Mouse (Mus musculus) MEL (cell line): ENCODE results near the gene Gtf3c6. TPM values are rescaled to one million over a fixed set of nuclear protein-coding genes. Genes with fewer than 3 reads are reported as not detected.

Experiments used
- DNase-seq: peaks from one replicate; pipeline ENCODE4 v3.0.0; 2011; ENCODE audit warnings: low read depth, low spot score
- H3K27ac ChIP-seq: 2 replicates; pipeline ENCODE4 v1.5.1; 2012; ENCODE audit warnings: low read depth, mild to moderate bottlenecking, control low read depth, low read length, moderate library complexity; ENCODE audit not compliant: control insufficient read depth
- H3K27me3 ChIP-seq, 2 experiments: fragments of 150-350 bp in 1 of 2; sonication (generic) in 1 of 2; 2 replicates each; pipeline ENCODE4 v1.6.1; 2012; ENCODE audit warnings: low read length in 2 of 2, mild to moderate bottlenecking in 2 of 2, improper control_type of control experiment in 1 of 2, moderate library complexity in 1 of 2; ENCODE audit not compliant: insufficient read depth in 2 of 2, control insufficient read depth in 1 of 2
- H3K36me3 ChIP-seq, 2 experiments: 2 replicates each; pipeline ENCODE4 v1.6.1; 2012 to 2014; ENCODE audit warnings: low read length in 2 of 2, improper control_type of control experiment in 1 of 2, inconsistent platforms in 1 of 2, mild to moderate bottlenecking in 1 of 2; ENCODE audit not compliant: insufficient read depth in 2 of 2, control insufficient read depth in 1 of 2
- H3K4me1 ChIP-seq, 2 experiments: fragments of 150-350 bp in 1 of 2; sonication (generic) in 1 of 2; 2 replicates each; pipeline ENCODE4 v1.6.1; 2012; ENCODE audit warnings: low read length in 2 of 2, improper control_type of control experiment in 1 of 2, mild to moderate bottlenecking in 1 of 2; ENCODE audit not compliant: insufficient read depth in 2 of 2, control insufficient read depth in 1 of 2
- H3K4me3 ChIP-seq, 2 experiments: fragments of 150-350 bp in 1 of 2; sonication (generic) in 1 of 2; 2 replicates each; pipeline ENCODE4 v1.5.1; 2012; ENCODE audit warnings: low read depth in 2 of 2, low read length in 2 of 2, mild to moderate bottlenecking in 2 of 2, moderate library complexity in 2 of 2, control low read depth in 1 of 2, improper control_type of control experiment in 1 of 2; ENCODE audit not compliant: control insufficient read depth in 1 of 2, insufficient read depth in 1 of 2
- H3K79me2 ChIP-seq: 2 replicates; pipeline ENCODE4 v1.6.1; 2012; ENCODE audit warnings: mild to moderate bottlenecking, low read length, moderate library complexity; ENCODE audit not compliant: control insufficient read depth, poor library complexity, insufficient read depth
- H3K9ac ChIP-seq: 2 replicates; pipeline ENCODE4 v1.6.1; 2012; ENCODE audit warnings: low read depth, mild to moderate bottlenecking, control low read depth, low read length, moderate library complexity; ENCODE audit not compliant: control insufficient read depth, poor library complexity, severe bottlenecking
- H3K9me3 ChIP-seq: fragments of 150-350 bp; sonication (generic); replicated peaks from 2 replicates; pipeline ENCODE4 v1.6.1; 2012; ENCODE audit warnings: mild to moderate bottlenecking, low read length, improper control_type of control experiment, moderate library complexity; ENCODE audit not compliant: insufficient read depth
- CHD1 ChIP-seq: IDR thresholded peaks from 2 replicates; pipeline ENCODE4 v1.6.1; 2012; ENCODE audit warnings: low read depth, mild to moderate bottlenecking, inconsistent platforms, low read length, improper control_type of control experiment
- CHD2 ChIP-seq: IDR thresholded peaks from 2 replicates; pipeline ENCODE4 v1.6.1; 2011; ENCODE audit warnings: low read length, improper control_type of control experiment
- E2F4 ChIP-seq: IDR thresholded peaks from 2 replicates; pipeline ENCODE4 v1.6.1; 2011; ENCODE audit warnings: low read depth, low read length, improper control_type of control experiment, borderline replicate concordance
- ELF1 ChIP-seq: IDR thresholded peaks from 2 replicates; pipeline ENCODE4 v1.6.1; 2014; ENCODE audit warnings: low read depth, mild to moderate bottlenecking, inconsistent platforms, low read length, improper control_type of control experiment, moderate library complexity
- EP300 ChIP-seq, 2 experiments: IDR thresholded peaks; 2 replicates each; pipeline ENCODE4 v1.6.1; 2011; ENCODE audit warnings: improper control_type of control experiment in 2 of 2, low read length in 2 of 2, low read depth in 1 of 2, mild to moderate bottlenecking in 1 of 2
- ETS1 ChIP-seq: IDR thresholded peaks from 2 replicates; pipeline ENCODE4 v1.6.1; 2012; ENCODE audit warnings: low read depth, mild to moderate bottlenecking, inconsistent platforms, low read length, improper control_type of control experiment, moderate library complexity
- GATA1 ChIP-seq: IDR thresholded peaks from 2 replicates; pipeline ENCODE4 v1.6.1; 2011; ENCODE audit warnings: low read depth, low read length, improper control_type of control experiment
- HCFC1 ChIP-seq: IDR thresholded peaks from 2 replicates; pipeline ENCODE4 v1.6.1; 2012; ENCODE audit warnings: low read depth, mild to moderate bottlenecking, inconsistent platforms, low read length, improper control_type of control experiment, moderate library complexity
- JUND ChIP-seq: IDR thresholded peaks from 2 replicates; pipeline ENCODE4 v1.6.1; 2011; ENCODE audit warnings: low read depth, mild to moderate bottlenecking, improper control_type of control experiment, low read length
- KAT2A ChIP-seq: conservative IDR thresholded peaks from 2 replicates; pipeline ENCODE4 v1.6.1; 2012; ENCODE audit warnings: low read depth, low read length, improper control_type of control experiment, inconsistent platforms
- MAFK ChIP-seq: IDR thresholded peaks from 2 replicates; pipeline ENCODE4 v1.6.1; 2011; ENCODE audit warnings: low read depth, mild to moderate bottlenecking, low read length, improper control_type of control experiment, borderline replicate concordance
- MAX ChIP-seq: IDR thresholded peaks from 2 replicates; pipeline ENCODE4 v1.6.1; 2011; ENCODE audit warnings: low read length, improper control_type of control experiment
- MAZ ChIP-seq: IDR thresholded peaks from 2 replicates; pipeline ENCODE4 v1.6.1; 2012; ENCODE audit warnings: low read depth, mild to moderate bottlenecking, inconsistent platforms, low read length, improper control_type of control experiment
- MXI1 ChIP-seq: IDR thresholded peaks from 2 replicates; pipeline ENCODE4 v1.6.1; 2011; ENCODE audit warnings: mild to moderate bottlenecking, low read depth, low read length, improper control_type of control experiment
- MYC ChIP-seq: IDR thresholded peaks from 2 replicates; pipeline ENCODE4 v1.6.1; 2011; ENCODE audit warnings: low read depth, mild to moderate bottlenecking, low read length, improper control_type of control experiment, moderate library complexity
- NELFE ChIP-seq: IDR thresholded peaks from 2 replicates; pipeline ENCODE4 v1.6.1; 2011; ENCODE audit warnings: low read depth, low read length, improper control_type of control experiment
- POLR2A ChIP-seq, 2 experiments: IDR thresholded peaks; 2 replicates each; pipeline ENCODE4 v1.6.1; 2011 to 2012; ENCODE audit warnings: low read length in 2 of 2, mild to moderate bottlenecking in 2 of 2, control low read depth in 1 of 2, improper control_type of control experiment in 1 of 2, low read depth in 1 of 2, moderate library complexity in 1 of 2; ENCODE audit not compliant: control insufficient read depth in 1 of 2, insufficient read depth in 1 of 2, poor library complexity in 1 of 2
- POLR2AphosphoS2 ChIP-seq: IDR thresholded peaks from 2 replicates; pipeline ENCODE4 v1.6.1; 2011; ENCODE audit warnings: low read length, improper control_type of control experiment
- POLR2AphosphoS5 ChIP-seq: IDR thresholded peaks from 2 replicates; pipeline ENCODE4 v1.6.1; 2012; ENCODE audit warnings: low read depth, borderline replicate concordance, mild to moderate bottlenecking, inconsistent platforms, low read length, moderate library complexity, mixed read lengths
- RCOR1 ChIP-seq: IDR thresholded peaks from 2 replicates; pipeline ENCODE4 v1.6.1; 2012; ENCODE audit warnings: low read depth, mild to moderate bottlenecking, inconsistent platforms, low read length, improper control_type of control experiment
- TAL1 ChIP-seq: IDR thresholded peaks from 2 replicates; pipeline ENCODE4 v1.6.1; 2012; ENCODE audit warnings: mild to moderate bottlenecking, inconsistent platforms, low read length, moderate library complexity, mixed read lengths
- TBP ChIP-seq: IDR thresholded peaks from 2 replicates; pipeline ENCODE4 v1.8.0; 2011; ENCODE audit warnings: low read depth, low read length, improper control_type of control experiment
- TCF12 ChIP-seq: IDR thresholded peaks from 2 replicates; pipeline ENCODE4 v1.6.1; 2014; ENCODE audit warnings: low read depth, mild to moderate bottlenecking, inconsistent platforms, low read length, improper control_type of control experiment, moderate library complexity
- USF2 ChIP-seq, 2 experiments: IDR thresholded peaks; 2 replicates each; pipeline ENCODE4 v1.6.1; 2011 to 2012; ENCODE audit warnings: improper control_type of control experiment in 2 of 2, low read length in 2 of 2, borderline replicate concordance in 1 of 2, inconsistent platforms in 1 of 2, low read depth in 1 of 2, mild to moderate bottlenecking in 1 of 2; ENCODE audit not compliant: insufficient read depth in 1 of 2
- ZC3H11A ChIP-seq: IDR thresholded peaks from 2 replicates; pipeline ENCODE4 v1.6.1; 2012; ENCODE audit warnings: low read depth, mild to moderate bottlenecking, inconsistent platforms, low read length, improper control_type of control experiment
- ZKSCAN1 ChIP-seq: IDR thresholded peaks from 2 replicates; pipeline ENCODE4 v1.6.1; 2012; ENCODE audit warnings: low read depth, mild to moderate bottlenecking, inconsistent platforms, low read length, improper control_type of control experiment, moderate library complexity
- ZMIZ1 ChIP-seq: IDR thresholded peaks from 2 replicates; pipeline ENCODE4 v1.6.1; 2012; ENCODE audit warnings: low read depth, mild to moderate bottlenecking, inconsistent platforms, low read length, improper control_type of control experiment, moderate library complexity
- polyA plus RNA-seq, 2 experiments: library from polyadenylated mRNA; stranded (reverse) in 1 of 2; unstranded in 1 of 2; fragments of >175 nt in 1 of 2; fragments of >200 nt in 1 of 2; gene quantifications; 2 replicates each; pipeline versions ENCODE4 v1.2.1 to v1.2.4; 2012; ENCODE audit warnings: low replicate concordance in 2 of 2, low read depth in 1 of 2; ENCODE audit not compliant: insufficient read length in 2 of 2, insufficient read depth in 1 of 2, missing spikeins in 1 of 2
- total RNA-seq: library from RNA; depleted of rRNA; stranded (reverse); fragments of 300-350 nt; gene quantifications from 2 replicates; pipeline ENCODE4 v1.2.3, GENCODE M21; 2012

Gtf3c6 gene
- total and polyA plus RNA-seq, 3 experiments, result 42.0 to 56.6 TPM; not detected in 1

- peaks cover 47% of the 10 kb centered on the region for H3K79me2 ChIP-seq
- TF ChIP-seq GATA1 (peak; percentile 82), E2F4 (peak; percentile 44; the same call in 1 of the 2 replicates), HCFC1 (peak; percentile 76), MAX (peak; percentile 86), MAFK (no peak), ZC3H11A (no peak), POLR2A (IDR thresholded peaks at IDR 0.05; ENCODE audit: control insufficient read depth in 1 of 2, insufficient read depth in 1 of 2, low read depth in 1 of 2, low read length in 2 of 2, poor library complexity in 1 of 2) (peak; percentile 14 to 74; a peak in 2 of 4 replicates), ELF1 (0 out of 2 replicates have a peak, but pooled peaks have one; percentile 46), TCF12 (peak; percentile 58), EP300 (IDR thresholded peaks at IDR 0.05; ENCODE audit: low read depth in 1 of 2, low read length in 2 of 2) (peak; percentile 39 to 48; a peak in 3 of 4 replicates), TBP (peak; percentile 98), KAT2A (no peak; the same call in 1 of the 2 replicates), NELFE (peak; percentile 51), ETS1 (peak; percentile 71), JUND (no peak), CHD1 (0 out of 2 replicates have a peak, but pooled peaks have one; percentile 28), CHD2 (peak; percentile 59), POLR2AphosphoS2 (peak; percentile 84), USF2 (IDR thresholded peaks at IDR 0.05; ENCODE audit: borderline replicate concordance in 1 of 2, insufficient read depth in 1 of 2, low read depth in 1 of 2, low read length in 2 of 2) (no peak), TAL1 (peak; percentile 20; the same call in 1 of the 2 replicates), POLR2AphosphoS5 (peak; percentile 89), MAZ (peak; percentile 31; the same call in 1 of the 2 replicates), ZMIZ1 (peak; percentile 76), ZKSCAN1 (no peak), MYC (peak; percentile 86), RCOR1 (peak; percentile 15; the same call in 1 of the 2 replicates), MXI1 (peak; percentile 79; the same call in 1 of the 2 replicates)
- peak within 1 kb of the TSS; percentile 95 for H3K9ac ChIP-seq
- H3K4me1 ChIP-seq, result peaks cover 8 to 10% of the 10 kb centered on the region in 2 experiments; a peak in 2 of 4 replicates
- peak within 1 kb of the TSS; percentile 89 to 96 for H3K4me3 ChIP-seq
- no peaks in the 10 kb centered on the region for H3K27me3 ChIP-seq
- DNase-seq, result peak; percentile 99
- peak within 1 kb of the TSS; percentile 90 for H3K27ac ChIP-seq
- no peaks in the 10 kb centered on the region for H3K9me3 ChIP-seq
- peaks cover 0 to 22% of the 10 kb centered on the region in 2 experiments; a peak in 2 of 4 replicates for H3K36me3 ChIP-seq
Observed at GRCm38 (mm10) chr10:40302140-40302985, 44.5 kb upstream of the Gtf3c6 start, which contains the start of gene Amd1. Gene Amd1 (minus strand): TSS chr10:40302186.
